Mouse (Mus musculus) adrenal gland (tissue): ENCODE data around the gene Gm8693.
"Not testable (repeated sequence)": the region's sequence is repeated elsewhere in the genome, so short reads cannot be mapped to it uniquely, and the experiment has no call there.

ENCODE experiments used
- intact Hi-C: fragments of 180-260 bp; cut with DNase I; formaldehyde crosslinking; loops from one replicate; pipeline ENCODE4 v1.15.1; 2025
- long read RNA-seq, 2 experiments: library from polyadenylated mRNA; unstranded; transcript quantifications; one replicate each; pipeline ENCODE4 v2.0.0; 2020; ENCODE audit warnings: borderline replicate concordance in 1 of 2; ENCODE audit not compliant: insufficient replicate concordance in 1 of 2

The Gm8693 gene
- long read RNA-seq, experiment 1 = 0 reads
- long read RNA-seq, experiment 2 = 0 reads

DNA sequence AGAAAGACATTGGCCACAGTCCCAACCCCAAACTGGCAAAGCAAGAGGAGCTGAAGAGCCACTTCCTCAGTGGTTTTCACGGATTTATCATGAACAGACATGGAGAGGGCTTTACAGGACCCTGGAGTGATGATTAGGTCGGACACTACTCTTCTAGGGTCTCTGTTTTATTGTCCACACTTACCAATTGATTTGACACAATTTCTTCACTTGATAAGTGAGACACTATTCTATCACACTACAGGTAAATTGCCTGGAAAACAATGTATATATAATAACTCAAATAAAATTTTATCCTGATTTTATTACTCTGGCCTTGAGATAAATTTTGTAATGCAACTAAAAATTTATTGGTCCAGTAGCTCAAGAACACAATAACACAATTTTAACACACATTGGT lies at the start of gene Gm8693:
Gene Gm8693, minus strand, starts transcription at position 101 of the 400 bp plus-strand sequence.
- intact Hi-C loops = not testable (repeated sequence)

DNA sequence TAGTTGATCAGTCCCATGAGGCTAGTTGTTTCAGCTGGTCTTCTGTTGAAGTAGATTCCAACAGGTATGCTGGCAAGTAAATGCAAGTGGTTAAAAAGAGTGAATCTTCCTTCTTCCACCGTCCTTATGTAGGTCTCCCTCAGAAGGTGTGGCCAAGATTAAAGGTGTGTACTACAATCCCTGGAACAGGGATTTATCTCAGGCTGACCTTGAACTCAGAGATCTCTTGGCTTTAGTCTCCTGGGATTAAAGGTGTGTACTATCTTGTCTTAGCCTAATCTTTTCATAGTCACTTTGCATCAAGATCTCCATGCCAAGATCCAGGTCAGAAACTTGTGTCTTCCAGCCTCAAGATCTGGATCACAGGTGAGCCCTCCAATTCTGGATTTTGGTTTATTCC lies 27.5 kb upstream of the Gm8693 start, which contains the start of gene Gm4567:
Gene Gm4567, minus strand, starts transcription at position 101 of the 400 bp plus-strand sequence.
- intact Hi-C loops = not testable (repeated sequence)

DNA sequence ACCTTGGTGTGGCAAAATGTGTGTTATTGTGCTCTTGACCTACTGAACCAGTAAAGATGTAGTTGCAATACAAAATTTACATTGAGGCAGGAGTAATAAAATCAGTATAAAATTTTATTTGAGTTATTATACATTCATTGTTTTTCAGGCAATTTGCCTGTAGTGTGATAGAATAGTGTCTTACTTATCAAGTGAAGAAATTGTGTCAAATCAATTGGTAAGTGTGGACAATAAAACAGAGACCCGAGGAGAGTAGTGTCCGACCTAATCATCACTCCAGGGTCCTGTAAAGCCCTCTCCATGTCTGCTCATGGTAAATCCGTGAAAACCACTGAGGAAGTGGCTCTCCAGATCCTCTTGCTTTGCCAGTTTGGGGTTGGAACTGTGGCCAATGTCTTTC lies 34.4 kb downstream of the Gm8693 start, which contains the start of gene Vmn1r155:
Gene Vmn1r155, plus strand, starts transcription at position 301 of the 400 bp plus-strand sequence.
- intact Hi-C loops = not testable (repeated sequence)
